Mouse (Mus musculus) hindbrain, postnatal 0 days (tissue): ENCODE results near the gene Cwc27. TPM values are rescaled to one million over a fixed set of nuclear protein-coding genes. Genes with fewer than 3 reads are reported as not detected.

Experiments used
- ATAC-seq: fragments of 200-750 bp; cut with Nextera tagmentation; 2 replicates; pipeline ENCODE4 v1.8.0; 2017; ENCODE audit warnings: mild to moderate bottlenecking, moderate TSS enrichment, moderate library complexity
- DNase-seq: peaks from one replicate; pipeline ENCODE4 v3.0.0-alpha.2; 2015; ENCODE audit warnings: low spot score
- H3K27ac ChIP-seq: fragments of 300-500 bp; sonication (generic); 2 replicates; pipeline ENCODE4 v1.5.1; 2014; ENCODE audit warnings: mild to moderate bottlenecking
- H3K27me3 ChIP-seq: fragments of 300-500 bp; sonication (generic); 2 replicates; pipeline ENCODE4 v1.6.1; 2014; ENCODE audit warnings: low read length, mixed read lengths; ENCODE audit not compliant: insufficient read depth
- H3K36me3 ChIP-seq: fragments of 300-500 bp; sonication (generic); 2 replicates; pipeline ENCODE4 v1.6.1; 2014; ENCODE audit warnings: low read length, mixed read lengths; ENCODE audit not compliant: insufficient read depth
- H3K4me1 ChIP-seq: fragments of 300-500 bp; sonication (generic); 2 replicates; pipeline ENCODE4 v1.6.1; 2014; ENCODE audit warnings: antibody characterized with exemption, low read length, mixed read lengths; ENCODE audit not compliant: insufficient read depth
- H3K4me2 ChIP-seq: fragments of 300-500 bp; sonication (generic); 2 replicates; pipeline ENCODE4 v1.6.1; 2014; ENCODE audit warnings: low read depth, mild to moderate bottlenecking, low read length, moderate library complexity, mixed read lengths
- H3K4me3 ChIP-seq: fragments of 300-500 bp; sonication (generic); 2 replicates; pipeline ENCODE4 v1.5.1; 2014; ENCODE audit warnings: low read length
- H3K9ac ChIP-seq: fragments of 300-500 bp; sonication (generic); replicated peaks from 2 replicates; pipeline ENCODE4 v1.6.1; 2014; ENCODE audit warnings: mild to moderate bottlenecking, low read length, moderate library complexity, mixed read lengths
- H3K9me3 ChIP-seq: fragments of 300-500 bp; sonication (generic); 2 replicates; pipeline ENCODE4 v1.6.1; 2016; ENCODE audit warnings: low read length, mixed read lengths
- CTCF ChIP-seq: IDR thresholded peaks from 2 replicates; pipeline ENCODE4 v1.5.1; 2016; ENCODE audit warnings: antibody characterized with exemption, control low read depth, low read depth
- WGBS: fragments of 180-500 bp; shearing (Covaris S2); extraction: QIAGEN DNeasy Blood & Tissue Kit; methylation state at CpG from one replicate; pipeline ENCODE4 v1.1.7; 2014; 5-methylcytosine and 5-hydroxymethylcytosine counted together
- polyA plus RNA-seq: library from polyadenylated mRNA; unstranded; fragments of >200 nt; fragmentation: Nextera tagmentation; extraction: Ambion mirVana; gene quantifications from 2 replicates; pipeline ENCODE4 v1.2.1, GENCODE M21; 2015
- total RNA-seq: library from RNA; depleted of rRNA; stranded (reverse); fragments of >200 nt; gene quantifications from 2 replicates; pipeline ENCODE4 v1.2.3, GENCODE M21; 2014; rRNA removed

Gene Cwc27
- total and polyA plus RNA-seq, 2 experiments from 2014 or later, result 5.4 to 23.0 TPM

GRCm38 (mm10) chr13:104602197-104602596, 214.7 kb downstream of the Cwc27 start:
- WGBS, result 77% methylated on average over 6 of the region's 6 CpGs
- Histone ChIP-seq H3K4me3 (no peak overlapping the region), H3K9me3 (no peaks in the 10 kb centered on the region), H3K4me1 (no peaks in the 10 kb centered on the region), H3K27ac (no peak overlapping the region), H3K36me3 (no peaks in the 10 kb centered on the region), H3K4me2 (no peak overlapping the region), H3K9ac (no peak overlapping the region), H3K27me3 (no peaks in the 10 kb centered on the region)
- ATAC-seq (0 out of 2 replicates have a peak, but pooled peaks have one; percentile 56), DNase-seq (no peak)
- TF ChIP-seq CTCF, result no peak

GRCm38 (mm10) chr13:104601783-104602182, 215.2 kb downstream of the Cwc27 start:
- no peak overlapping the region for H3K4me2 ChIP-seq
- DNase-seq (no peak), ATAC-seq (peak; percentile 32; the same call in 1 of the 2 replicates)
- no peak for TF ChIP-seq CTCF
- H3K9ac ChIP-seq, result no peak overlapping the region
- no peak overlapping the region for H3K4me3 ChIP-seq
- WGBS, result 87% methylated on average over 3 of the region's 3 CpGs
- no peak overlapping the region for H3K27ac ChIP-seq
- no peaks in the 10 kb centered on the region for H3K36me3 ChIP-seq
- H3K9me3 ChIP-seq, result no peaks in the 10 kb centered on the region
- H3K27me3 ChIP-seq, result no peaks in the 10 kb centered on the region
- no peaks in the 10 kb centered on the region for H3K4me1 ChIP-seq

GRCm38 (mm10) chr13:104596199-104596598, 220.7 kb downstream of the Cwc27 start:
- Histone ChIP-seq H3K4me1 (no peaks in the 10 kb centered on the region), H3K27ac (no peak overlapping the region), H3K27me3 (no peaks in the 10 kb centered on the region), H3K9me3 (no peaks in the 10 kb centered on the region), H3K4me2 (no peak overlapping the region), H3K4me3 (no peak overlapping the region), H3K36me3 (no peaks in the 10 kb centered on the region), H3K9ac (no peak overlapping the region)
- DNase-seq (no peak), ATAC-seq (no peak)
- WGBS, result 90% methylated on average over 4 of the region's 4 CpGs
- no peak for TF ChIP-seq CTCF

- H3K9ac ChIP-seq, result no peak overlapping the region
- no peaks in the 10 kb centered on the region for H3K27me3 ChIP-seq
- TF ChIP-seq CTCF, result no peak
- 0 out of 2 replicates have a peak, but pooled peaks have one; percentile 35 for ATAC-seq
- H3K4me1 ChIP-seq, result peaks cover 3% of the 10 kb centered on the region; the same call in 1 of the 2 replicates
- H3K4me2 ChIP-seq, result no peak overlapping the region
- no peaks in the 10 kb centered on the region for H3K9me3 ChIP-seq
- 59% methylated on average over 4 of the region's 4 CpGs for WGBS
- DNase-seq, result no peak
- no peak overlapping the region for H3K27ac ChIP-seq
- H3K4me3 ChIP-seq, result no peak overlapping the region
- H3K36me3 ChIP-seq, result no peaks in the 10 kb centered on the region
Measured at GRCm38 (mm10) chr13:104594820-104595351, 222.1 kb downstream of the Cwc27 start.

- Histone ChIP-seq H3K4me2 (no peak overlapping the region), H3K9me3 (no peaks in the 10 kb centered on the region), H3K27me3 (no peaks in the 10 kb centered on the region), H3K27ac (no peak overlapping the region), H3K36me3 (no peaks in the 10 kb centered on the region), H3K9ac (no peak overlapping the region), H3K4me1 (peaks cover 3% of the 10 kb centered on the region; the same call in 1 of the 2 replicates), H3K4me3 (no peak overlapping the region)
- DNase-seq (no peak), ATAC-seq (no peak)
- TF ChIP-seq CTCF, result no peak
- 84% methylated on average over 7 of the region's 7 CpGs for WGBS
Measured at GRCm38 (mm10) chr13:104590931-104591330, 226.0 kb downstream of the Cwc27 start.

- H3K27me3 ChIP-seq, result no peaks in the 10 kb centered on the region
- no peak overlapping the region for H3K4me3 ChIP-seq
- 0 out of 2 replicates have a peak overlapping the region, but pooled peaks have one; percentile 16 for H3K4me2 ChIP-seq
- no peaks in the 10 kb centered on the region for H3K36me3 ChIP-seq
- peak overlapping the region; percentile 26; the same call in 1 of the 2 replicates for H3K27ac ChIP-seq
- peak; percentile 80 for ATAC-seq
- peak; percentile 62 for TF ChIP-seq CTCF
- 31% methylated on average over 11 of the region's 11 CpGs for WGBS
- H3K4me1 ChIP-seq, result peaks cover 3% of the 10 kb centered on the region; the same call in 1 of the 2 replicates
- no peak overlapping the region for H3K9ac ChIP-seq
- H3K9me3 ChIP-seq, result no peaks in the 10 kb centered on the region
- DNase-seq, result peak; percentile 57
Measured at GRCm38 (mm10) chr13:104590097-104590607, 226.8 kb downstream of the Cwc27 start.

- Histone ChIP-seq H3K4me3 (no peak overlapping the region), H3K9me3 (no peaks in the 10 kb centered on the region), H3K36me3 (no peaks in the 10 kb centered on the region), H3K9ac (no peak overlapping the region), H3K4me1 (peaks cover 3% of the 10 kb centered on the region; the same call in 1 of the 2 replicates), H3K27ac (no peak overlapping the region), H3K4me2 (no peak overlapping the region), H3K27me3 (no peaks in the 10 kb centered on the region)
- no peak for DNase-seq
- 79% methylated on average over 5 of the region's 5 CpGs for WGBS
- no peak for ATAC-seq
- TF ChIP-seq CTCF, result no peak
Measured at GRCm38 (mm10) chr13:104588383-104588782, 228.6 kb downstream of the Cwc27 start.

Other genes starting within 250 kb of the Cwc27 start
- gene Srek1ip1, start 24.7 kb downstream of the Cwc27 start, total RNA-seq, result 7.6 and 11.0 TPM in 2 replicates
- 12.2 and 12.3 TPM in 2 replicates for gene Srek1ip1, start 24.7 kb downstream of the Cwc27 start, polyA plus RNA-seq
- 0.47 and 4.7 TPM in 2 replicates for gene Shisal2b, start 46.8 kb upstream of the Cwc27 start, total RNA-seq
- gene Shisal2b, start 46.8 kb upstream of the Cwc27 start, polyA plus RNA-seq, result 2.6 and 3.1 TPM in 2 replicates
- gene Rgs7bp, start 237.8 kb upstream of the Cwc27 start, total RNA-seq, result 18.5 and 19.8 TPM in 2 replicates
- gene Rgs7bp, start 237.8 kb upstream of the Cwc27 start, polyA plus RNA-seq, result 11.6 and 11.8 TPM in 2 replicates